Mouse (Mus musculus): Measurements from ENCODE around the gene Plin3.

Plin3 gene

DNA sequence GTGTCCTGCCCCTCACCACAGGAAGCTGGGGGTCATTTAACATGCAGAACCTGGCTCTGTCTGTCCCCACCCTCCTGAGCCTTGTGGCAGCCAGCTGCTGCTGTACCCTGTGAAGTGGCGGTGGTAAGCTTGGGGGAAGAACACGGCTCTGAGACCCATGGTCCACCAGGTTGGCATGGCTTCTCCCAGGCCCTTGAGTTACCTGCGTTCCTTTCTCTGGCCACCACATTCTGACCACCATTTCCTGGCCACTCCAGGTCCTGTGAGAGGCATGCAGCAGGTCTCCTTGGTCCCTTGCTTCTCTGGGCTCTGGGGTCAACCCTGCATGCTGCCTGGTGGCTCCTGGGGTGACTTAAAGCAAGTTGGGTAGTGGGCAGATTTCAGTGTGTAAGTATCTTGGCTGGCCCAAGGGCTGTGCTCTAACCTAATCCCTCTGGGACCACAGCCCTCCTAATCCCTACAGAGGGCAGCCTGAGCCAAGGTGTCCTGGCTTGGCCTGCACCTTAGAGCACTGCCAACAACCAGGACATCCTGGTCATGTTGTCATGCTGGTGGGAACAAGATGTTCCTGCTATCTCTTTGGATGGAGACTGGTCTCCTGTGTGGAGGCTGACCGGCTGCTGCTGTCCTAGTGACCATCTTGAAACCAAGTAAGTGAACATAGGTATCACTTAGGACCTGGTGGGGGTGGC lies at the start of gene Plin3:
Plin3 (minus strand) TSS at position 343 of the 692 bp plus-strand sequence.
- DNase-seq (ENCODE audit: low spot score in 2 of 2), result no peak

DNA sequence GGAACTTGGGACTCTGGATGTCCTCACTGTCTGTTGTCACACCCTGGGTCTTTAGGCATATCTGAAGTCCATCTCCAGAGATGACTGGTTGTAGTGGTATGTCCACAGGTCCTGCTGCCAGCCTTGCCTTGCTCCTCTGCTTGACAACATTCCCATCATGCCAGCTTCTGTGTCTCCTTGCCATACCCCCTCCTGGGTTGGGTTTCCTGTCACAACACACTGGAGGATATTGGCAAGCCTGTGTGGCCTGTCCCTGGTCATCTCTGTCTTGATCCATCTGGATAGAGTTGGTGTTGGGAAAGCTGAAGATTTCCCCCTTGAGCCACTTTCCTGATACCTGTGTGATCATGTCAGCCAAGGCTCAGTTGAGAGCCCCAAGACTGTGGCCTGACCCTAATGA lies 48.0 kb upstream of the Plin3 start:
- no peak for DNase-seq (ENCODE audit: low spot score in 2 of 2)

DNA sequence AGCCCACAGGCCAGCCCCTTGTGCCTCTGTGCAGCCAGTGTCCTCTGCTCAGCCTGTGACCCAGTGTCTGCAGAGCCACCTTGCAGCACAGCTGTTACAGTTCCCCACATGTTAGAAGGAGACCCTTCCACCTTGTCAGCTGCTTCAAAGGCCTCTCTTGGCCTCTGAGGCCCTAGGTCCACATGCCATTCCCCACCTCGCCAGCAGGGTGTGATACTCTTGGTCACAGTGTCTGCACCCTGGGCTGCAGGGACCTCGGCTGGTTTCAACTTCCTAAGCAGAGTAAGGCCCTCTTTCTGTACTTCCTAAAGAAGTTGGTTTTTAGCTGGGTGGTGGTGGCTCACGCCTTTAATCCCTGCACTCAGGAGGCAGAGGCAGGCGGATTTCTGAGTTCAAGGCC lies 46.2 kb upstream of the Plin3 start:
- no peak for DNase-seq (ENCODE audit: low spot score in 2 of 2)

- no peak for DNase-seq (ENCODE audit: low spot score in 2 of 2)
These were observed 45.1 kb upstream of the Plin3 start for GRCm38 (mm10) chr17:56337791-56338190.

DNA sequence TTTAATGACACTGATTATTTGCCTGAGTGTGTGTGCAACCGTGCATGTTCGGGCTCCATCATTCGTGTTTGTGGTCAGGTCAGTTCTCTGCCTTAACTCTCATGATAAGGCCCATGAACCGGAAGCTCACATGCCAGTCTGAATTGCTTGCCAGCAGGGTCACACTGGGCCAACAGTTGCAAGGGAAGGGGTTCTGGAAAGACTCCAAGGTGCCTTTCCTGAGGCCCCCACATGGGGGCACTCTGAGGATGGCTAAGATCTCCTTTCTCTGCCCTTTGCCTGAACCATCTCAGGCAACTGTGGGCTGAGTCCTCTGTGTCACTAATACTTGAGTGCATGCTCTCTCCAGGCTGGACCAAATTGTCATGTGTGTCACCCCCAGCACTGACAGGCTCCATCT lies 44.5 kb upstream of the Plin3 start:
- peak in 1 of 2 experiments; percentile 42 for DNase-seq (ENCODE audit: low spot score in 2 of 2)

GRCm38 (mm10) chr17:56332987-56333386 lies 40.3 kb upstream of the Plin3 start:
- DNase-seq (ENCODE audit: low spot score in 2 of 2), result no peak

GRCm38 (mm10) chr17:56331256-56331655 lies 38.6 kb upstream of the Plin3 start:
- no peak for DNase-seq (ENCODE audit: low spot score in 2 of 2)

DNA sequence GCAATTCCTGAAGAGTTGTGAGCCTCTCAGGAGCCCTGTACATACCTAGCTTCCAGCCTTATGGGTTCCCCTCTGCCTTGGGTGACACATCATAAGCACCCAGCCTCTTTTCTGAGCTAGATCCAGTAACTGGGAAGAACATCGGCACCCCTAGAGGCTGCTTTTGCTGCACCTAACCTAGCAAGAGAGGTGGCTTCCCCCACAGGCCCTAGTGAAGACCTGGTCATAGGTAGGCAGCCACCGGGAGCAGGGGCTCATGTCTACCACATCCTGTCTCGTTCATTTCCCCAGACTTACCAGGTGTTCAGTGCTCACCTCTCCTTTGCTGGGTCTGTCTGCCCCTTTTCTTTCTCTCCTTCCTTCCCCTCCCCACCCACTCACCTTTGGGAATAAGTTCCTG lies 37.7 kb upstream of the Plin3 start:
- DNase-seq (ENCODE audit: low spot score in 2 of 2), result no peak

DNA sequence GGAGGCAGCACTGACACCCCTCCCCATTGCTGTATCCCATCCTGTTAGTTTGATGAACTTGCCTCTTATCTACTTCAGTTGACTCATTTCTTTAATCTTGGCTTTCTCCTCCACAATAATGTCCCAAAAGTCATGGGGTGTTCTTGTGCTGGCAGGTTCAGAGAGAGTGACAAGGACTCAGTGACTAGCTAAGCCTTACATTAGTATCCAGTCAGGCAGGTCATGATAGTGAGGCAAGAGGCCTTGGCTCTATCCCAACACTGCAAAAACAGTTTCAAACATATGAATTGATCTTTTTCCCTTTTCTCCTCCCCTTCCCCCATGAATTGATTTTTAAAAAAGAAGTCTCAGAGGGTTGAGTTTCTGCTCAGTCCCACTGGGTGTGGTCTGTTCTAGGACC lies 36.6 kb upstream of the Plin3 start:
- DNase-seq (ENCODE audit: low spot score in 2 of 2), result no peak

DNA sequence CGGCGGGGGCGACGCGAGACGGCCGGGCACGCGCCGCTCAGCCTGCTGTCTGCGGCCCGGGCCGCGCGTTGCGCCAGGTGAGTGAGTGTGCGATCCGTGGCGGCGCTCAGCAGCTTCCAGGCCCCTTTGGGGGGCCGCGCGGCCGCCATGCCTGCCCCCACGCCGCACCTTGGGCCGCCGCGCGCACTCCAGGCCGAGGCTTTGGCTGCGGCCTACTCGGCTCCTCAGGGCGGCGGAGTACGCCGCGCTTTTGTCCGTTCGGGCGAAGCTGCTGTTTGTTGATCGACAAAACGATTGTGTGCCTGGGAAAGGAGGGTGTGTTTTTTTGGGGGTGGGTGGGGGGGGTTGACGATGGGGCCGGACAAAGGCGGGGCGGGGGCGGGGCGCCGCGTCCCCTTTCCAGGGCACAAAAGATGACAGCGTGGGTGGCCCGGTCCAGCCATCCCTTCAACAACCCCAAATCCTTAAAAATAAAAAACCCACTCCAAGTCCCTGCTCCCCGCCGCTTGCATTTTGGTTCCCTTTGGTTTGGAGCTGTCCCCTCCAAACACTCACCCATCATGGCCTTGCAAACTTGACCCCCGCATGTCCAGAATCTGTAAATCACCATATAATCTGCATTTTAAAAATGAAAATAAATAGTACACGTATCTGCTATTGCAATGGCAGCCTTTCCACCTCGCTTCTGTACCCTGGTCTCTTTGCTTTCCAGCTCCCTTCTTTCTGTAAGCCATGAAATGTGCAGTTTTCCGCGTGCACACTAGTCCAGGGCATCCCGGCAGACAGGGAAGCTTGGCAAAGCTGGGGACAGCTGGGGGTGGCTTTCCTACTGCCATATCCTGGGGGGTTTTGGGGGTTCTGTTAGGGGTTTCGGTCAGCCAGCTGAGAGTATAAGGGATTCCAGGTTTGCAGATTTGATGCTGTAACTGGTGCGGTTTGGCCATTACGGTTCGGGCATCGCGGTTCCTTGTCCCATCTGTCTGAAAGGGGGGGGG lies 33.8 kb upstream of the Plin3 start:
- DNase-seq (ENCODE audit: low spot score in 2 of 2), result no peak

- peak; percentile 98 to 100 for DNase-seq (ENCODE audit: low spot score in 2 of 2)
These were observed 32.9 kb upstream of the Plin3 start, which contains the start of gene Kdm4b for GRCm38 (mm10) chr17:56325450-56326152. Gene Kdm4b (plus strand): TSS chr17:56326062.

- DNase-seq (ENCODE audit: low spot score in 2 of 2), result no peak
These were observed 31.7 kb upstream of the Plin3 start for GRCm38 (mm10) chr17:56324419-56324818.

GRCm38 (mm10) chr17:56309191-56309945 lies 16.7 kb upstream of the Plin3 start:
- DNase-seq (ENCODE audit: low spot score in 2 of 2), result no peak

DNA sequence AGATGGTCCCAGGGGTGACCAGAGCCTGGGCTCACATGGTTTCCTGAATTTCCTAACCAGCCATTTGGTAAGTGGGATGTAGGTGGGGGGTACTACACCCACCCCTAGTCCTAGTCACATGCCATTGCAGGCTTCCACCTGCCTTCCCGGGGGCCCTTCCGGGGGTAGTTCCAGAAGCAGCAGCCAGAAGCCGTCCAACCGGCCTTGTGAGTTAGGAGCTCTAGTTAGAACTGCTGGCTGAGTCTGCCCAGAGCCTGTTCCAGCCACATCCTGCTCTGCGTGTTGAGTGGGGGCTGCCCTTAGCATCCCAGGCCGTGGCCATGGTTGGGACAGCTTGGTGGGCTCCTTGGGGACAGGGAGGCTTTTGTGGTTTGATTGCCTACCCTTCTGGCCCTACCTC lies 15.4 kb upstream of the Plin3 start:
- no peak for DNase-seq (ENCODE audit: low spot score in 2 of 2)

DNA sequence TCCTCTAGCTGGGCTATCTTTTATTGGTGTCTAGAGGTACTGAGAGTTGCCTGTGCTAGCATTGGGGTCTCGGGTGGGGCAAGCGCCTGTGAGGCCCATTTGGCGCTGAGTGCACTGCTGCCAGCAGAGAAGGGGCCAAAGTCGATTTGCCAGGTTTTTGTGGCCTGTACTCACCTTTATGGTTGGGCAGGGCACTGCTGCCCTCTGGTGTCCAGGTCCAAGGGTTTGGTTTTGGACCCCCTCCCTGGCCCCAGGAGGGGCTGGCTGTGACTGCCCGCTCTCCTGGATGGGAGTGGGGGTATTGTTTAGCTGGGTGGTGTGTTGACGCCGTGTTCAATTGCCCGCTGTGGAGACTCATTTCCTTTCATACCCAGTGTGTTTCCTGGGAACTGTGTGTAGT lies 13.2 kb upstream of the Plin3 start:
- DNase-seq (ENCODE audit: low spot score in 2 of 2), result no peak

GRCm38 (mm10) chr17:56305156-56305555 lies 12.5 kb upstream of the Plin3 start:
- no peak for DNase-seq (ENCODE audit: low spot score in 2 of 2)

DNA sequence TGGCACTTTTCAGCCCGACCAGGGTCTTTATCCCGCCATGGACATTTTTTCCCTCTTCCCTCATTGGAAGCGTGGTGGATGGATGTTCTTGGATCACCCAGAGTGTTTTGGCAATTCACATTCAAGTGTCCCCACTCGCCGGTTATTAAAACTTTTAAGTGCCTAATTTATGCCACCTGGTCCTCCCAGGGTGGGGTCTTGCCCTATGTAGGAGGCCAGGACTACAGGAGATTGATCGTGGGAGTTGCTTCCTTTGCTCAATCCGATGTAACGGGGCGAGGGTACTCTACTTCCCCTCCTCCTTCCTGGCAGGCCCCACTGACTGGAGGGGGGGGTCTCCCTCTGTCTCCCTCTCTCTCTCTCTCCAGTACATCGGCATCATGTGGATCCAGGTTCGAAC lies 12.0 kb upstream of the Plin3 start:
- no peak for DNase-seq (ENCODE audit: low spot score in 2 of 2)

GRCm38 (mm10) chr17:56303847-56304586 lies 11.3 kb upstream of the Plin3 start:
- DNase-seq (ENCODE audit: low spot score in 2 of 2), result peak; percentile 84 to 90

GRCm38 (mm10) chr17:56303160-56303846 lies 10.6 kb upstream of the Plin3 start, which contains the start of gene Uhrf1:
Gene Uhrf1 (plus strand): TSS chr17:56303321.
- DNase-seq (ENCODE audit: low spot score in 2 of 2), result no peak
